24 mouse cellular contexts compared by ENCODE assay signal in the genomic region with DNA sequence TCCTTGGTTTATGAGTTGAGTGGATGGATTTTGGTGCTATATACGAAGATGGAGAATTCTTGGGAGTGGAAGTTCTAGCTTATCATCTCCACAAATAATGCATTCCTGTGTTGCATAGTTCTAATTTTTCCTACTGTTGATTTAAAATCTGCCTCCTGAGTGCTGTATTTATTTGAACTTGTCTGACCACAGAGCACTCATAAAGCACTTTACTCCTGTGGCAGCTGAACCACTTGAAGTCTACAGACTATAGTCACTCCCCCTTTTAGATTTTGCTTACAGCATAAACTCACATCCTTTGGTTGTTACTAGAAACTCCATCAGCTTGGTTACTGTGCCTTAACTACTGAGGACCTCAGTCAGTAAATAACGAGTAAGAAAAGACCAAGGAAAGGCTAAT. TPM values are rescaled to one million over a fixed set of nuclear protein-coding genes. Genes with fewer than 3 reads are reported as not detected.
DNase-seq lines count a peak whose midpoint lies in the region; ATAC-seq and TF ChIP-seq lines count a peak whose summit lies in the region.
"Had no signal": no experiment of that assay in that cellular context is flagged by ENCODE, and none has a peak within 500 bp of the region (broad histone marks: within the 10 kb centered on the region; RNA-seq: fewer than 3 reads in every experiment).

No protein-coding gene starts in this region.

- H3K27ac ChIP-seq in kidney, postnatal 0 days = no peak overlapping the region
- no peak overlapping the region for H3K27ac ChIP-seq in lung, embryonic 14.5 days (ENCODE audit: low read depth)
- H3K27ac ChIP-seq: embryonic facial prominence, embryonic 12.5 days; embryonic facial prominence, embryonic 15.5 days; gastrocnemius, adult 2 months; hindbrain, embryonic 12.5 days had no signal

- H3K27me3 ChIP-seq in kidney, postnatal 0 days (ENCODE audit: insufficient read depth, low read length) = no peaks in the 10 kb centered on the region
- H3K27me3 ChIP-seq in lung, embryonic 14.5 days (ENCODE audit: insufficient read depth, low read length) = no peaks in the 10 kb centered on the region
- H3K27me3 ChIP-seq: embryonic facial prominence, embryonic 12.5 days; embryonic facial prominence, embryonic 15.5 days; hindbrain, embryonic 12.5 days had no signal

- no peak overlapping the region for H3K4me2 ChIP-seq in kidney, postnatal 0 days (ENCODE audit: low read length)
- H3K4me2 ChIP-seq in lung, embryonic 14.5 days = no peak overlapping the region
- H3K4me2 ChIP-seq: embryonic facial prominence, embryonic 12.5 days; embryonic facial prominence, embryonic 15.5 days; heart, embryonic 11.5 days; hindbrain, embryonic 12.5 days had no signal

- H3K9me3 ChIP-seq in kidney, postnatal 0 days (replicated peaks; ENCODE audit: low read length) = no peaks in the 10 kb centered on the region
- H3K9me3 ChIP-seq in lung, embryonic 14.5 days (ENCODE audit: low read depth, low read length) = no peaks in the 10 kb centered on the region
- H3K9me3 ChIP-seq: embryonic facial prominence, embryonic 12.5 days; embryonic facial prominence, embryonic 15.5 days; hindbrain, embryonic 12.5 days had no signal

- peak; percentile 11 for DNase-seq in kidney, postnatal 0 days (ENCODE audit: low spot score)
- no peak for DNase-seq in kidney, adult 8-10 months
- DNase-seq in lung, embryonic 14.5 days = peak; percentile 24
- DNase-seq in lung, postnatal 14 days = no peak
- DNase-seq in lung, postnatal 25 days (ENCODE audit: low spot score) = peak; percentile 67
- DNase-seq in lung, postnatal 10 days = no peak
- DNase-seq in cerebellum, adult 11-12 months = no peak
- DNase-seq in spleen, postnatal 36 days (ENCODE audit: low spot score in 2 of 2) = no peak
- DNase-seq: adrenal gland, adult 8-10 months; adrenal gland, postnatal 25 days; cerebellum, adult 18-20 months; cerebellum, adult 9-10 months; cerebellum, postnatal 25 days; forebrain, postnatal 0 days; gastrocnemius, adult 2 months; gastrocnemius, postnatal 14 days; heart, adult 11 months had no signal

- no peak overlapping the region for H3K4me3 ChIP-seq in kidney, postnatal 0 days (replicated peaks; ENCODE audit: low read depth, low read length)
- no peak overlapping the region for H3K4me3 ChIP-seq in lung, embryonic 14.5 days (ENCODE audit: low read depth, low read length)
- H3K4me3 ChIP-seq: embryonic facial prominence, embryonic 12.5 days; embryonic facial prominence, embryonic 15.5 days; gastrocnemius, adult 2 months; hindbrain, embryonic 12.5 days had no signal

- ATAC-seq in kidney, postnatal 0 days (replicated peaks; ENCODE audit: low FRiP score, low read depth) = no peak
- ATAC-seq in lung, embryonic 14.5 days (ENCODE audit: insufficient read depth) = no peak
- ATAC-seq: activated CD4-positive, CD25-positive, alpha-beta regulatory T cell, adult 4 months; forebrain, embryonic 14.5 days; forebrain, postnatal 0 days had no signal

- H3K36me3 ChIP-seq in kidney, postnatal 0 days (ENCODE audit: insufficient read depth, low read length) = no peaks in the 10 kb centered on the region
- H3K36me3 ChIP-seq in lung, embryonic 14.5 days (ENCODE audit: insufficient read depth) = no peaks in the 10 kb centered on the region
- H3K36me3 ChIP-seq: embryonic facial prominence, embryonic 12.5 days; embryonic facial prominence, embryonic 15.5 days; hindbrain, embryonic 12.5 days had no signal

- TF ChIP-seq CTCF in kidney, postnatal 0 days (IDR thresholded peaks at IDR 0.05; ENCODE audit: low read depth) = no peak
- TF ChIP-seq CTCF in lung, embryonic 14.5 days (IDR thresholded peaks at IDR 0.05; ENCODE audit: low read depth) = no peak

- H3K9ac ChIP-seq in kidney, postnatal 0 days (ENCODE audit: low read depth, low read length) = no peak overlapping the region
- H3K9ac ChIP-seq in lung, embryonic 14.5 days = no peak overlapping the region
- H3K9ac ChIP-seq: embryonic facial prominence, embryonic 12.5 days; embryonic facial prominence, embryonic 15.5 days; forebrain, postnatal 0 days; hindbrain, embryonic 12.5 days had no signal

- 70% methylated on average over 2 of the region's 2 CpGs for WGBS in kidney, postnatal 0 days
- WGBS in lung, embryonic 14.5 days = 62% methylated on average over 2 of the region's 2 CpGs

- no peaks in the 10 kb centered on the region for H3K4me1 ChIP-seq in kidney, postnatal 0 days (replicated peaks; ENCODE audit: insufficient read depth, low read length)
- no peaks in the 10 kb centered on the region for H3K4me1 ChIP-seq in lung, embryonic 14.5 days (ENCODE audit: insufficient read depth)
- H3K4me1 ChIP-seq: embryonic facial prominence, embryonic 12.5 days had no signal

RNA-seq across cellular contexts. Expression of a gene that starts 18.6 kb away (rescaled TPM):
- 0.11 TPM in 1 of 2 replicates, not detected in the other for polyA plus RNA-seq in kidney, postnatal 0 days (2015; fragmentation: Nextera tagmentation; extraction: Ambion mirVana)
- not detected in 2 replicates for polyA plus RNA-seq in lung, embryonic 14.5 days (2014; fragmentation: Nextera tagmentation; extraction: Ambion mirVana)
- polyA plus RNA-seq: embryonic facial prominence, embryonic 15.5 days; heart, postnatal 0 days had no signal

Comparison
In these comparisons a context has a peak if more than half of its experiments do, and no peak if none do; other contexts are left out.
1. DNase-seq: peak in kidney, postnatal 0 days (single experiment), lung, embryonic 14.5 days (single experiment) and lung, postnatal 25 days (single experiment); none in kidney, adult 8-10 months (0 of 2), lung, postnatal 14 days (single experiment), lung, postnatal 10 days (single experiment), cerebellum, adult 11-12 months (single experiment) and spleen, postnatal 36 days (0 of 2).